Mouse (Mus musculus): ENCODE measurements around the gene Olfr1510. TPM values are rescaled to one million over a fixed set of nuclear protein-coding genes. Genes with fewer than 3 reads are reported as not detected.

Olfr1510 gene
- polyA plus RNA-seq, 1 experiment from 2014 or later: not detected

Other genes with a start within 250 kb of the Olfr1510 start
- 83.8 and 86.1 TPM in 2 replicates for gene Supt16, start 217.0 kb downstream of the Olfr1510 start, polyA plus RNA-seq (2015; fragmentation: Nextera tagmentation; extraction: Ambion mirVana)
- gene Chd8, start 156.6 kb downstream of the Olfr1510 start, polyA plus RNA-seq (2015; fragmentation: Nextera tagmentation; extraction: Ambion mirVana): 44.5 and 48.6 TPM in 2 replicates
- 53.2 and 58.2 TPM in 2 replicates for gene Tox4, start 135.2 kb downstream of the Olfr1510 start, polyA plus RNA-seq (2015; fragmentation: Nextera tagmentation; extraction: Ambion mirVana)
- gene Rab2b, start 134.8 kb downstream of the Olfr1510 start, polyA plus RNA-seq (2015; fragmentation: Nextera tagmentation; extraction: Ambion mirVana): 33.7 and 37.6 TPM in 2 replicates
- 55.3 and 55.6 TPM in 2 replicates for gene Mettl3, start 109.2 kb downstream of the Olfr1510 start, polyA plus RNA-seq (2015; fragmentation: Nextera tagmentation; extraction: Ambion mirVana)
- 38.2 and 47.4 TPM in 2 replicates for gene Sall2, start 85.6 kb downstream of the Olfr1510 start, polyA plus RNA-seq (2015; fragmentation: Nextera tagmentation; extraction: Ambion mirVana)
- gene Olfr1513, start 58.0 kb downstream of the Olfr1510 start, polyA plus RNA-seq (2015; fragmentation: Nextera tagmentation; extraction: Ambion mirVana): not detected in 2 replicates
- gene Olfr1512, start 35.2 kb downstream of the Olfr1510 start, polyA plus RNA-seq (2015; fragmentation: Nextera tagmentation; extraction: Ambion mirVana): not detected in 2 replicates
- not detected in 2 replicates for gene Olfr1511, start 17.0 kb downstream of the Olfr1510 start, polyA plus RNA-seq (2015; fragmentation: Nextera tagmentation; extraction: Ambion mirVana)
- not detected in 2 replicates for gene Olfr1509, start 28.6 kb upstream of the Olfr1510 start, polyA plus RNA-seq (2015; fragmentation: Nextera tagmentation; extraction: Ambion mirVana)
- gene Olfr1508, start 53.1 kb upstream of the Olfr1510 start, polyA plus RNA-seq (2015; fragmentation: Nextera tagmentation; extraction: Ambion mirVana): not detected in 2 replicates
- not detected in 2 replicates for gene Olfr1507, start 81.4 kb upstream of the Olfr1510 start, polyA plus RNA-seq (2015; fragmentation: Nextera tagmentation; extraction: Ambion mirVana)

Measured in forebrain, embryonic 13.5 days (tissue).